Mouse (Mus musculus) layer of hippocampus, adult 9-10 months (tissue): ENCODE data around the gene Masp1.

Source experiments
- DNase-seq: peaks from one replicate; pipeline ENCODE4 v3.0.0; 2022; ENCODE audit warnings: low spot score

The Masp1 gene

GRCm38 (mm10) chr16:23458906-23459588, 61.6 kb downstream of the Masp1 start:
- DNase-seq = no peak

- no peak for DNase-seq
Measured at GRCm38 (mm10) chr16:23457338-23457737, 63.3 kb downstream of the Masp1 start.

- DNase-seq = no peak
Measured at GRCm38 (mm10) chr16:23456534-23456933, 64.1 kb downstream of the Masp1 start.

- no peak for DNase-seq
Measured at GRCm38 (mm10) chr16:23454376-23454775, 66.2 kb downstream of the Masp1 start.

- peak; percentile 45 for DNase-seq
Measured at GRCm38 (mm10) chr16:23452476-23452875, 68.1 kb downstream of the Masp1 start.

GRCm38 (mm10) chr16:23450816-23451215, 69.8 kb downstream of the Masp1 start:
- no peak for DNase-seq

GRCm38 (mm10) chr16:23449946-23450345, 70.7 kb downstream of the Masp1 start:
- no peak for DNase-seq

- no peak for DNase-seq
Measured at GRCm38 (mm10) chr16:23444231-23444630, 76.4 kb downstream of the Masp1 start.

GRCm38 (mm10) chr16:23437404-23438166, 83.0 kb downstream of the Masp1 start:
- no peak for DNase-seq

- no peak for DNase-seq
Measured at GRCm38 (mm10) chr16:23429991-23430390, 90.6 kb downstream of the Masp1 start.

- no peak for DNase-seq
Measured at GRCm38 (mm10) chr16:23428647-23429319, 91.8 kb downstream of the Masp1 start, which contains the start of gene Rtp1. TSS of gene Rtp1 (plus strand) at chr16:23429133.

GRCm38 (mm10) chr16:23427701-23428100, 92.9 kb downstream of the Masp1 start:
- no peak for DNase-seq

GRCm38 (mm10) chr16:23423825-23424224, 96.8 kb downstream of the Masp1 start:
- no peak for DNase-seq

- DNase-seq = no peak
Measured at GRCm38 (mm10) chr16:23419565-23420085, 101.0 kb downstream of the Masp1 start.

- DNase-seq = no peak
Measured at GRCm38 (mm10) chr16:23417456-23418240, 103.0 kb downstream of the Masp1 start.

- DNase-seq = no peak
Measured at GRCm38 (mm10) chr16:23416657-23417293, 103.8 kb downstream of the Masp1 start.

- DNase-seq = no peak
Measured at GRCm38 (mm10) chr16:23416261-23416656, 104.4 kb downstream of the Masp1 start.

- no peak for DNase-seq
Measured at GRCm38 (mm10) chr16:23412930-23413329, 107.7 kb downstream of the Masp1 start.

- peak; percentile 83 for DNase-seq
Measured at GRCm38 (mm10) chr16:23403008-23403755, 117.4 kb downstream of the Masp1 start.

GRCm38 (mm10) chr16:23401959-23402358, 118.7 kb downstream of the Masp1 start:
- no peak for DNase-seq

GRCm38 (mm10) chr16:23401463-23401862, 119.2 kb downstream of the Masp1 start:
- DNase-seq = no peak
